Mouse (Mus musculus): ENCODE results near the gene Ovgp1. TPM values are rescaled to one million over a fixed set of nuclear protein-coding genes. Genes with fewer than 3 reads are reported as not detected.

Ovgp1 gene
- total and polyA plus RNA-seq, 3 experiments: 0.62 to 2.2 TPM; not detected in 1

- H3K27ac ChIP-seq (ENCODE audit: control insufficient read depth, low read depth, low read length): no peak within 1 kb of the TSS
- H3K9me3 ChIP-seq (replicated peaks; ENCODE audit: insufficient read depth, low read length): no peaks in the 10 kb centered on the region
- H3K79me2 ChIP-seq (ENCODE audit: control insufficient read depth, insufficient read depth, low read length, poor library complexity): no peaks in the 10 kb centered on the region
- H3K4me1 ChIP-seq (ENCODE audit: control insufficient read depth in 1 of 2, insufficient read depth in 2 of 2, low read length in 2 of 2): no peaks in the 10 kb centered on the region
- no peak for TF ChIP-seq SIN3A (IDR thresholded peaks at IDR 0.05; ENCODE audit: low read length)
- no peak for TF ChIP-seq MAZ (IDR thresholded peaks at IDR 0.05; ENCODE audit: low read depth, low read length)
- no peak for TF ChIP-seq KAT2A (conservative IDR thresholded peaks at IDR 0.05; ENCODE audit: low read depth, low read length)
- TF ChIP-seq SMC3 (IDR thresholded peaks at IDR 0.05; ENCODE audit: low read depth, low read length): no peak
- TF ChIP-seq RAD21 (IDR thresholded peaks at IDR 0.05; ENCODE audit: low read depth, low read length): no peak
- TF ChIP-seq HCFC1 (IDR thresholded peaks at IDR 0.05; ENCODE audit: low read depth, low read length): no peak
- TF ChIP-seq BHLHE40 (IDR thresholded peaks at IDR 0.05; ENCODE audit: borderline replicate concordance, low read depth, low read length): no peak
- no peak for TF ChIP-seq POLR2A (IDR thresholded peaks at IDR 0.05; ENCODE audit: control insufficient read depth in 1 of 2, insufficient read depth in 1 of 2, low read depth in 1 of 2, low read length in 2 of 2, poor library complexity in 1 of 2)
- no peak for TF ChIP-seq E2F4 (IDR thresholded peaks at IDR 0.05; ENCODE audit: borderline replicate concordance, low read depth, low read length)
- TF ChIP-seq CHD1 (IDR thresholded peaks at IDR 0.05; ENCODE audit: low read depth, low read length): no peak
- TF ChIP-seq MAFK (IDR thresholded peaks at IDR 0.05; ENCODE audit: borderline replicate concordance, low read depth, low read length): no peak
- TF ChIP-seq TCF12 (IDR thresholded peaks at IDR 0.05; ENCODE audit: low read depth, low read length): no peak
- no peak within 1 kb of the TSS for H3K9ac ChIP-seq (ENCODE audit: control insufficient read depth, low read depth, low read length, poor library complexity, severe bottlenecking)
- no peaks in the 10 kb centered on the region for H3K36me3 ChIP-seq (ENCODE audit: control insufficient read depth in 1 of 2, insufficient read depth in 2 of 2, low read length in 2 of 2)
- H3K4me3 ChIP-seq (ENCODE audit: control insufficient read depth in 1 of 2, insufficient read depth in 1 of 2, low read depth in 2 of 2, low read length in 2 of 2): no peak within 1 kb of the TSS
- H3K27me3 ChIP-seq (ENCODE audit: control insufficient read depth in 1 of 2, insufficient read depth in 2 of 2, low read length in 2 of 2): peaks cover 0 to 2% of the 10 kb centered on the region in 2 experiments; a peak in 2 of 4 replicates
- no peak for DNase-seq (ENCODE audit: low read depth, low spot score)
Observed at GRCm38 (mm10) chr3:106014546-106014945, 41.0 kb downstream of the Ovgp1 start, which contains the start of gene Pifo. TSS of gene Pifo (minus strand) at chr3:106014646.

DNA sequence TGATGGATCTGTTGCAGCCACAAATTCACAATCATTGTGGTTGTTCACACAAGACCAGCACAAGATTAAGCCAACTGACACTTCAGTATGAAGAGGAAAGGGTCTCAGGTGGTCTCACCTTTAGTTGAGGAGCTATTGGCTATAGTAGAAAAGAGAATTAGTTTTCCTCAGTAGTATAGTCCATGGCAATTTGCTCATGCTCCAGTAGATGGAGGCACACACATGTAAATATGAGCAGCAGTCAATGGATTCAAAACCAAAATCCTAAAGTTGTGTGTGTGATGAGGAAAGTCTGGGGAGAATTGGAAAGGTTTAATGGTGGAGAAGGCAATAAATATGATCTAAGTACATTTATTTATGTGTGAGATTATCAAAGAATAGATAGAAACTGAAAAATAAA, 48.3 kb downstream of the Ovgp1 start:
- Histone ChIP-seq H3K9me3 (replicated peaks; ENCODE audit: insufficient read depth, low read length) (no peaks in the 10 kb centered on the region), H3K4me1 (ENCODE audit: control insufficient read depth in 1 of 2, insufficient read depth in 2 of 2, low read length in 2 of 2) (no peaks in the 10 kb centered on the region)

More for the DNA sequence above, 48.3 kb downstream of the Ovgp1 start:
- Histone ChIP-seq H3K9ac (ENCODE audit: control insufficient read depth, low read depth, low read length, poor library complexity, severe bottlenecking) (no peak overlapping the region), H3K27me3 (ENCODE audit: control insufficient read depth in 1 of 2, insufficient read depth in 2 of 2, low read length in 2 of 2) (peaks cover 2% of the 10 kb centered on the region in 2 experiments; a peak in 2 of 4 replicates), H3K4me3 (ENCODE audit: control insufficient read depth in 1 of 2, insufficient read depth in 1 of 2, low read depth in 2 of 2, low read length in 2 of 2) (no peak overlapping the region), H3K27ac (ENCODE audit: control insufficient read depth, low read depth, low read length) (no peak overlapping the region), H3K79me2 (ENCODE audit: control insufficient read depth, insufficient read depth, low read length, poor library complexity) (no peaks in the 10 kb centered on the region), H3K36me3 (ENCODE audit: control insufficient read depth in 1 of 2, insufficient read depth in 2 of 2, low read length in 2 of 2) (no peaks in the 10 kb centered on the region)
- no peak for DNase-seq (ENCODE audit: low read depth, low spot score)
- TF ChIP-seq ZNF384 (IDR thresholded peaks at IDR 0.05; ENCODE audit: low read depth, low read length) (no peak), SMC3 (IDR thresholded peaks at IDR 0.05; ENCODE audit: low read depth, low read length) (peak; percentile 52), MEF2A (IDR thresholded peaks at IDR 0.05; ENCODE audit: extremely low read depth, insufficient replicate concordance, low read depth, low read length, poor library complexity, severe bottlenecking) (no peak), NELFE (IDR thresholded peaks at IDR 0.05; ENCODE audit: low read depth, low read length) (no peak), MAZ (IDR thresholded peaks at IDR 0.05; ENCODE audit: low read depth, low read length) (no peak), ZC3H11A (IDR thresholded peaks at IDR 0.05; ENCODE audit: low read depth, low read length) (peak; percentile 17; the same call in 1 of the 2 replicates), POLR2A (IDR thresholded peaks at IDR 0.05; ENCODE audit: control insufficient read depth in 1 of 2, insufficient read depth in 1 of 2, low read depth in 1 of 2, low read length in 2 of 2, poor library complexity in 1 of 2) (no peak), RAD21 (IDR thresholded peaks at IDR 0.05; ENCODE audit: low read depth, low read length) (peak; percentile 56), UBTF (IDR thresholded peaks at IDR 0.05; ENCODE audit: borderline replicate concordance, insufficient read depth, low read depth, low read length) (no peak), MAFK (IDR thresholded peaks at IDR 0.05; ENCODE audit: borderline replicate concordance, low read depth, low read length) (no peak), TAL1 (IDR thresholded peaks at IDR 0.05; ENCODE audit: low read length) (no peak), BHLHE40 (IDR thresholded peaks at IDR 0.05; ENCODE audit: borderline replicate concordance, low read depth, low read length) (no peak), POLR2AphosphoS2 (IDR thresholded peaks at IDR 0.05; ENCODE audit: low read length) (no peak), E2F4 (IDR thresholded peaks at IDR 0.05; ENCODE audit: borderline replicate concordance, low read depth, low read length) (no peak), CTCF (IDR thresholded peaks at IDR 0.05 in 2 of 3, conservative IDR thresholded peaks at IDR 0.05 in 1 of 3; ENCODE audit: control insufficient read depth in 1 of 3, insufficient read depth in 1 of 3, low read depth in 2 of 3, low read length in 3 of 3, poor library complexity in 1 of 3, severe bottlenecking in 1 of 3) (peak in 1 of 3 experiments; percentile 50; a peak in 2 of 6 replicates)
